Comparison of ENCODE assay signal across 24 mouse cellular contexts in genomic region chr17:13913951-13914350, GRCm38 (mm10). TPM values are rescaled to one million over a fixed set of nuclear protein-coding genes. Genes with fewer than 3 reads are reported as not detected.
DNase-seq lines count a peak whose midpoint lies in the region; ATAC-seq lines count a peak whose summit lies in the region.
"Had no signal": no experiment of that assay in that cellular context is flagged by ENCODE, and none has a peak within 500 bp of the region (broad histone marks: within the 10 kb centered on the region; RNA-seq: fewer than 3 reads in every experiment).

No protein-coding gene starts in this region.

- no peaks in the 10 kb centered on the region for H3K4me1 ChIP-seq in heart, embryonic 12.5 days (replicated peaks)
- peaks cover 7% of the 10 kb centered on the region; the same call in 1 of the 2 replicates for H3K4me1 ChIP-seq in kidney, embryonic 15.5 days
- no peaks in the 10 kb centered on the region for H3K4me1 ChIP-seq in midbrain, embryonic 11.5 days (ENCODE audit: control insufficient read depth, insufficient read depth, low read length)
- no peaks in the 10 kb centered on the region for H3K4me1 ChIP-seq in midbrain, embryonic 15.5 days
- H3K4me1 ChIP-seq: hindbrain, embryonic 15.5 days; midbrain, embryonic 13.5 days had no signal

- H3K9ac ChIP-seq in heart, embryonic 12.5 days = no peak overlapping the region
- no peak overlapping the region for H3K9ac ChIP-seq in kidney, embryonic 15.5 days
- no peak overlapping the region for H3K9ac ChIP-seq in midbrain, embryonic 11.5 days (ENCODE audit: low read length)
- H3K9ac ChIP-seq in midbrain, embryonic 15.5 days = no peak overlapping the region
- H3K9ac ChIP-seq: forebrain, postnatal 0 days; hindbrain, embryonic 15.5 days; liver, embryonic 14.5 days; midbrain, embryonic 13.5 days had no signal

- no peaks in the 10 kb centered on the region for H3K27me3 ChIP-seq in heart, embryonic 12.5 days (replicated peaks)
- H3K27me3 ChIP-seq in kidney, embryonic 15.5 days = no peaks in the 10 kb centered on the region
- H3K27me3 ChIP-seq in midbrain, embryonic 11.5 days (ENCODE audit: control insufficient read depth, insufficient read depth, low read length) = no peaks in the 10 kb centered on the region
- H3K27me3 ChIP-seq in midbrain, embryonic 15.5 days (replicated peaks) = no peaks in the 10 kb centered on the region
- H3K27me3 ChIP-seq: hindbrain, embryonic 15.5 days; midbrain, embryonic 13.5 days had no signal

- 76% methylated on average over 4 of the region's 4 CpGs for WGBS in heart, embryonic 12.5 days
- 40% methylated on average over 4 of the region's 4 CpGs for WGBS in kidney, embryonic 15.5 days
- WGBS in midbrain, embryonic 11.5 days = 75% methylated on average over 4 of the region's 4 CpGs
- WGBS in midbrain, embryonic 15.5 days = 60% methylated on average over 4 of the region's 4 CpGs

- H3K27ac ChIP-seq in heart, embryonic 12.5 days (ENCODE audit: poor library complexity, severe bottlenecking) = no peak overlapping the region
- H3K27ac ChIP-seq in kidney, embryonic 15.5 days = peak overlapping the region; percentile 24
- no peak overlapping the region for H3K27ac ChIP-seq in midbrain, embryonic 11.5 days (ENCODE audit: low read depth, low read length)
- no peak overlapping the region for H3K27ac ChIP-seq in midbrain, embryonic 15.5 days
- H3K27ac ChIP-seq: hindbrain, embryonic 15.5 days; liver, embryonic 14.5 days; midbrain, embryonic 13.5 days had no signal

- H3K36me3 ChIP-seq in heart, embryonic 12.5 days = no peaks in the 10 kb centered on the region
- no peaks in the 10 kb centered on the region for H3K36me3 ChIP-seq in kidney, embryonic 15.5 days
- H3K36me3 ChIP-seq in midbrain, embryonic 11.5 days (ENCODE audit: control insufficient read depth, insufficient read depth, low read length) = no peaks in the 10 kb centered on the region
- no peaks in the 10 kb centered on the region for H3K36me3 ChIP-seq in midbrain, embryonic 15.5 days (replicated peaks)
- H3K36me3 ChIP-seq: hindbrain, embryonic 15.5 days; midbrain, embryonic 13.5 days had no signal

- H3K9me3 ChIP-seq in heart, embryonic 12.5 days (replicated peaks) = no peaks in the 10 kb centered on the region
- no peaks in the 10 kb centered on the region for H3K9me3 ChIP-seq in kidney, embryonic 15.5 days (replicated peaks)
- H3K9me3 ChIP-seq in midbrain, embryonic 11.5 days (ENCODE audit: control insufficient read depth, low read length) = no peaks in the 10 kb centered on the region
- H3K9me3 ChIP-seq in midbrain, embryonic 15.5 days = no peaks in the 10 kb centered on the region
- H3K9me3 ChIP-seq: hindbrain, embryonic 15.5 days; midbrain, embryonic 13.5 days had no signal

- no peak overlapping the region for H3K4me2 ChIP-seq in heart, embryonic 12.5 days
- H3K4me2 ChIP-seq in kidney, embryonic 15.5 days = no peak overlapping the region
- no peak overlapping the region for H3K4me2 ChIP-seq in midbrain, embryonic 11.5 days
- H3K4me2 ChIP-seq in midbrain, embryonic 15.5 days = no peak overlapping the region
- H3K4me2 ChIP-seq: hindbrain, embryonic 15.5 days; midbrain, embryonic 13.5 days had no signal

- ATAC-seq in heart, embryonic 12.5 days (ENCODE audit: insufficient number of reproducible peaks, low FRiP score) = no peak
- no peak for ATAC-seq in kidney, embryonic 15.5 days (replicated peaks; ENCODE audit: low FRiP score)
- no peak for ATAC-seq in midbrain, embryonic 11.5 days (ENCODE audit: low FRiP score)
- ATAC-seq in midbrain, embryonic 15.5 days (replicated peaks) = no peak
- ATAC-seq: forebrain, postnatal 0 days; midbrain, embryonic 13.5 days had no signal

- H3K4me3 ChIP-seq in heart, embryonic 12.5 days = no peak overlapping the region
- no peak overlapping the region for H3K4me3 ChIP-seq in kidney, embryonic 15.5 days (replicated peaks)
- H3K4me3 ChIP-seq in midbrain, embryonic 11.5 days (ENCODE audit: low read depth, low read length) = no peak overlapping the region
- H3K4me3 ChIP-seq in midbrain, embryonic 15.5 days = no peak overlapping the region
- H3K4me3 ChIP-seq: hindbrain, embryonic 15.5 days; midbrain, embryonic 13.5 days; myocyte had no signal

- DNase-seq in heart, adult 8-10 months (ENCODE audit: low spot score) = peak; percentile 66
- DNase-seq in kidney, adult 8-10 months = no peak
- DNase-seq in midbrain, embryonic 11.5 days (ENCODE audit: low spot score, missing footprints) = peak; percentile 6
- no peak for DNase-seq in natural killer cell, adult 2 months (ENCODE audit: low spot score in 2 of 2)
- DNase-seq: adrenal gland, adult 8-10 months; B cell, adult 2 months; cerebellum, adult 11 months; cerebellum, postnatal 25 days; forebrain, postnatal 0 days; left cerebral cortex, postnatal 4 days; thymus, adult 18-20 months had no signal

RNA-seq across cellular contexts. Expression of gene Gm7168, which starts 34.2 kb away (rescaled TPM):
- not detected for total RNA-seq in heart, adult 8-10 months (2022)
- polyA plus RNA-seq in heart, embryonic 12.5 days (2016; fragmentation: Nextera tagmentation; extraction: Ambion mirVana) = not detected in 2 replicates
- not detected in 2 replicates for polyA plus RNA-seq in kidney, embryonic 15.5 days (2015; fragmentation: Nextera tagmentation; extraction: Ambion mirVana)
- 0.10 TPM in 1 of 2 replicates, not detected in the other for polyA plus RNA-seq in midbrain, embryonic 11.5 days (2014; fragmentation: Nextera tagmentation; extraction: Ambion mirVana)
- not detected in 2 replicates for polyA plus RNA-seq in midbrain, embryonic 15.5 days (2015; fragmentation: Nextera tagmentation; extraction: Ambion mirVana)
- total RNA-seq: adrenal gland, adult 8-10 months; forebrain, postnatal 0 days; gastrocnemius, adult 18-20 months; layer of hippocampus, adult 18-20 months; left cerebral cortex, adult 18-20 months; left cerebral cortex, postnatal 4 days; neutrophil, adult 5-6 weeks had no signal
- polyA plus RNA-seq: embryonic facial prominence, embryonic 11.5 days; forebrain, postnatal 0 days; hindbrain, embryonic 15.5 days; kidney, embryonic 14.5 days; liver, embryonic 14.5 days; midbrain, embryonic 13.5 days; myocyte had no signal

Comparison
In these comparisons a context has a peak if more than half of its experiments do, and no peak if none do; other contexts are left out.
1. DNase-seq: peak in heart, adult 8-10 months (single experiment) and midbrain, embryonic 11.5 days (single experiment); none in kidney, adult 8-10 months (0 of 2) and natural killer cell, adult 2 months (0 of 2).